Mouse (Mus musculus) E14TG2a.4 (cell line): ENCODE results near the gene Agpat3.

Experiments used
- CTCF ChIP-seq: conservative IDR thresholded peaks from 2 replicates; pipeline ENCODE4 v1.5.1; 2014; ENCODE audit warnings: low read length
- NANOG ChIP-seq: IDR thresholded peaks from 2 replicates; pipeline ENCODE4 v1.6.1; 2014; ENCODE audit warnings: borderline replicate concordance, low read length, mixed read lengths
- POU5F1 ChIP-seq: IDR thresholded peaks from 2 replicates; pipeline ENCODE4 v1.6.1; 2014; ENCODE audit warnings: low read length, borderline replicate concordance

DNA sequence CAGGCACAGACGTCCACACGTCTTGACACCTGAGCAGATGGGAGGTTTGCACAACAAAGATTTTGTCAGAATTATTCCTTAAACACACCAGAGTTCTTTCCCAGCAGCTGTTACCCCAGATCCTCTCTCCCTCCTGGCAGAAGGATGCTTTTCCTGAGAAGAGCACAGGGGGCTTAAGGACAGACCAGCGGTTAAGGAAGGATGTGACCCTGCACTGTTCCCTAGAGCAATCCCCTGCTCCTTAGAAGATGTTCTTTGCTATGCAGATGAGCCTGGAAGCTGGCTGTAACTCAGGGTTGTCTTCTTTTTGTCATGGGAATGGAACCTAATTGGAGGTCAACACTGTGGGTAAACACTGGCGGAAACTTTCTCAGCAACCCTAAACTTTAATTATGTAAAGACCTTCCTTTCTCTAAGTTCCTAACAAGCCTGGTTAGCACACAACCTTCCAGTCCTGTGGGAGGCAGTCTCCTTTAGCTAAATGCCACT is 38.7 kb upstream of the Agpat3 start:
- TF ChIP-seq CTCF: no peak
- peak; percentile 74; the same call in 1 of the 2 replicates for TF ChIP-seq POU5F1
- peak; percentile 90 for TF ChIP-seq NANOG
